Mouse (Mus musculus) adrenal gland, postnatal 0 days (tissue): ENCODE measurements around the gene Hsd11b2. TPM values are rescaled to one million over a fixed set of nuclear protein-coding genes. Genes with fewer than 3 reads are reported as not detected.

ENCODE experiments used
- polyA plus RNA-seq: library from polyadenylated mRNA; unstranded; fragments of >200 nt; fragmentation: Nextera tagmentation; extraction: Ambion mirVana; gene quantifications from 2 replicates; pipeline ENCODE4 v1.2.1, GENCODE M21; 2015

Hsd11b2 gene
- polyA plus RNA-seq, result 2.4 and 3.1 TPM in 2 replicates

DNA sequence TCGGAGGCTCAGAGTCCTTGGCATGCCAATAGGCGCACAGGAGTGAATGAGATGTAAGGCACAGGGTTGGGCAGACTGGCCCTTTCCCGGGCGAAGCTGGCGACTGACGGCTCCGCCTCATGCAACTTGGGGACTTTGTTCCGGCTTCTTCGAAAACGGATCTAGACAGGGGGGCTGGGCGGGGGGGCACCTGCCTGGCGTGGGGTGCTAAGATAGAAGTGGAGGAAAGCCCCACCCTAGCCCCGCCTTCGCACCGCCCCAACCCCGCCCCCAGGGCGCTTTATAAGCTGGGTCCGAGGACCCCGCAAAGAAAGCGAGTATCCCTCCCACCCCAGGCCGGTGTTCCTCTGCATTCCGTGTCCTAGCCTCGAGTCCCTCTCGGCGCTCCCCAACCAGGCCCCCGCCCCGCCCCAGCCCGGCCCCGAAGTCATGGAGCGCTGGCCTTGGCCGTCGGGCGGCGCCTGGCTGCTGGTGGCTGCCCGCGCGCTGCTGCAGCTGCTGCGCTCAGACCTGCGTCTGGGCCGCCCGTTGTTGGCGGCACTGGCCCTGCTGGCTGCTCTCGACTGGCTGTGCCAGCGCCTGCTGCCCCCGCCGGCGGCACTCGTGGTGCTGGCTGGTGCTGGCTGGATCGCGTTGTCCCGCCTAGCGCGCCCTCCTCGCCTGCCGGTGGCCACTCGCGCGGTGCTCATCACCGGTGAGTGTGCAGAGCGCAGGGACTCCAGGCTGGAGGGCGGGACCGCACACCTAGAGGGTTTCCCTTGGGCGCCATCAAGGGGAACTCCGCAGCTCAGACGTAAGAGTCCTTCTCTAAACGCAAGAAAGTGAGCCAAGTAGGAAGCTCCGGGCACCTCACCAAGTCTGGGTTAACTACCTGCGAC is at the start of gene Hsd11b2:
Hsd11b2 (plus strand) TSS at position 320 of the 878 bp plus-strand sequence.

DNA sequence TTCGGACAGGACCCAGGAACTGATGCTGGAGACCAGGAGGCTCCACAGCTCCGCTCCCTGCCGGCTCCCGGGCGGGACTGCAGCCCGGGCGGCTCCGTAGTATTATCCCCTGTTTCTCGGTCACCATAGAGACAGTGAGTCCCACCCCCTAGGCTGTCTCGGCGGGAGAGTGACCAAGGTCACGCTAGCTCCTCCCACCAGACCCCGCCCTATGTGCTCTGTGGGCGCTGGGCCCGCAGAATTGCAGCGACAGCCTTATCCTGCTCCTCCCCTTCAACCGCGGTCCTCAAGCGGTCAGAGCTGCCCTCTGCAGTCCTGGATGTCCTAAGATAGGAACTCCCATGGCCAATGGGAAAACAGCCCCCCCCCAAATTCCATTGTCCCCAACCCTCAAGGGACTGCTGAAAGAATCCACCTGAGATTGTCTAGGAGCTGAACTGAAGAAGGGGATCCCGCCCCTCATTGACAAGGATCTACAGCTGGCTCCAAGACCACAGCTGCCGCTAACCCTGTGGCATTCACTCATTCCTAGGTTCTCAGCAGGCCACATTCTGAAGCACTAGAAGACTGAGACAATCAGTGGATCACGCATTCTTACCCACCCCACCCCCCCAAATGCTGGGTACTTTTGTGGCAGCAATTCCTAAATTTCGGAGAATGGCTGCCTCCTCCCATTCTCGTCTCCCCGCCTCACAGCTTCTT is 47.1 kb upstream of the Hsd11b2 start, which contains the start of gene Tppp3:
Tppp3 (minus strand) TSS at position 213 of the 702 bp plus-strand sequence.

DNA sequence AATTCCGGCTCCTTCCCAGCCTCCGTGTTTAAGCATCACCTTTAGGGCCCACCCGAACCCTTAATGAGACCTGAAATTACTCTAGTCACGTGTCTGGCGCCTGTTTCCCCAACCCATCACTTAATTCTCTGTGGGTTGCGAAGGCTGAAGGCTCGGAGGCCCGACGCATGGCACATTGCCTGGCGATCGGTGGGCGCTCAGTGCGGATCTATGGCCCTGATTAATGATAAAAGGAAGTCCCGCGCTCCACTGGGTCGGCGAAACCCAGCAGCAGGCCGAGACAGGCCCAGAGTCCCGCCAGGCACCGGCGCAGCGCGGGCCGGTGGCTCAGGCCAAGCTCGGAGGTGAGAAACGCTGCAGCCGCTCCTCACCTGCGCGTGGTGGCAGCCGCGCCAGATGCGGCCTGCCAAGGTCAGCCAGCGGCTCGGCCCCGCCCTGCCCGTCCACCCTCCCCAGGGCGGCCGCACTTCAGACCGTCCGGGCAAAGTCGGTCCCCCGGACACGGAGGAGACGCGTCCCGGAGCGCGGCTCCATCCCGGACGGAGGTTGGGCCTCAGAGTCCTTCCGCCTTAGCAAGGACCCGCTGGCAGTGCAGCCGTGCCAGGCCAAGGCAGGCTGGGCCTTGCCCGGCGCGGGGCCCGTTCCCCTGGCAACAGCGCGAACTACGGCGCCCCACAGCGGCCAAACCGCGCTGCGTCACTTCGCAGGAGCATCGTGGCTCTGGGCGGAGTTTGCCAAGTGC is 21.9 kb upstream of the Hsd11b2 start, which contains the start of gene Zdhhc1:
Zdhhc1 (minus strand) TSS at position 464 of the 742 bp plus-strand sequence.

DNA sequence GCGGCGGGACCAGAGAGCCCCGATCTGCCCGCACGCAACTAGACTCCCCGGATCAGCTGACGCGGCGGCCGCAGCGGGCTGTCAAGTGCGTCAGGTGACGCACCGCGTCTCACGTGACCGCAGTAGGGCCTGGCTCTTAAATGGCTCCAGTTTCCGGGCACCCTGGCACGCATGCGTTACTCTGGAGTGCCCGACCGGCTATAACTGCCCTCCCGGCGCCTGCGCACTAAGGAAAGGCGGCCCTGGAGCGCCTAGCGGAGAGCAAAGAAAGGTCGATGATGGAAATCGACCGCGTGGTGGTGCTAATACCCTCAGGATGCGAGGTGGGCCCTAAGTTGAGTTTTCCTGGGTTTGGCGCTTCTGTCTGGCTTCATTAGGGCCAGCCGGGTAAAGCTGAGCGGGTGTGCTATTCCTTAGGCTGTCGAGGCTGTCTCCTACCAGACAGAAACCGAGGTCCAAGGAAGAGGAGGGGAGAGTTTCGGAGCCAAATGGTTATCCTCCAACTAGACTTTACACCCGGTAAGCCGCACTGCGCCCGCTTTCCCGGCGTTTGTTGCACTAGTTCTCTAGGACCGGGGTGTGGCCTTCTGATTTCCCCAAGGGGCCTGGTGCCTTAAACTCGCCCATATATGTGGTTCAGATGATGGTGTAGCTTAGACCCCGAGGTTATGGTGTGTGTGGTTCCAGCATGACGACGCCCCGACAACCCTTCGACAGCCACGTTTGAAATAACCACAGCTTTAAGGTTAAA is 47.6 kb downstream of the Hsd11b2 start, which contains the start of gene Atp6v0d1:
Atp6v0d1 (minus strand) TSS at position 96 of the 751 bp plus-strand sequence.

Other genes with a start within 250 kb of the Hsd11b2 start
- gene Hsf4, start 249.0 kb upstream of the Hsd11b2 start, polyA plus RNA-seq, result 0.16 and 0.23 TPM in 2 replicates
- gene Nol3, start 242.6 kb upstream of the Hsd11b2 start, polyA plus RNA-seq, result 1.3 and 3.5 TPM in 2 replicates
- 4.5 and 7.9 TPM in 2 replicates for gene 4931428F04Rik, start 228.9 kb upstream of the Hsd11b2 start, polyA plus RNA-seq
- 6.5 and 16.8 TPM in 2 replicates for gene Exoc3l, start 222.7 kb upstream of the Hsd11b2 start, polyA plus RNA-seq
- gene E2f4, start 221.1 kb upstream of the Hsd11b2 start, polyA plus RNA-seq, result 37.7 and 47.4 TPM in 2 replicates
- 4.0 and 8.4 TPM in 2 replicates for gene Elmo3, start 213.2 kb upstream of the Hsd11b2 start, polyA plus RNA-seq
- 5.5 and 9.6 TPM in 2 replicates for gene Lrrc29, start 192.5 kb upstream of the Hsd11b2 start, polyA plus RNA-seq
- gene Tmem208, start 192.4 kb upstream of the Hsd11b2 start, polyA plus RNA-seq, result 154 and 181 TPM in 2 replicates
- 1.1 and 1.2 TPM in 2 replicates for gene Fhod1, start 170.8 kb upstream of the Hsd11b2 start, polyA plus RNA-seq
- gene Slc9a5, start 169.9 kb upstream of the Hsd11b2 start, polyA plus RNA-seq, result 0.87 and 0.96 TPM in 2 replicates
- 0.07 and 0.09 TPM in 2 replicates for gene Plekhg4, start 145.5 kb upstream of the Hsd11b2 start, polyA plus RNA-seq
- gene Kctd19, start 105.3 kb upstream of the Hsd11b2 start, polyA plus RNA-seq, result 0.09 and 0.12 TPM in 2 replicates
- 1.5 and 2.0 TPM in 2 replicates for gene Lrrc36, start 105.2 kb upstream of the Hsd11b2 start, polyA plus RNA-seq
- 223 and 469 TPM in 2 replicates for gene Tppp3, start 47.2 kb upstream of the Hsd11b2 start, polyA plus RNA-seq
- 23.7 and 25.9 TPM in 2 replicates for gene Zdhhc1, start 21.9 kb upstream of the Hsd11b2 start, polyA plus RNA-seq
- gene Atp6v0d1, start 47.3 kb downstream of the Hsd11b2 start, polyA plus RNA-seq, result 91.9 and 92.7 TPM in 2 replicates
- 18.0 and 19.1 TPM in 2 replicates for gene Ripor1, start 86.5 kb downstream of the Hsd11b2 start, polyA plus RNA-seq
- 43.0 and 59.4 TPM in 2 replicates for gene Ctcf, start 117.8 kb downstream of the Hsd11b2 start, polyA plus RNA-seq
- 2.8 and 3.9 TPM in 2 replicates for gene Agrp, start 118.6 kb downstream of the Hsd11b2 start, polyA plus RNA-seq
- gene Carmil2, start 167.5 kb downstream of the Hsd11b2 start, polyA plus RNA-seq, result 2.6 and 5.1 TPM in 2 replicates
- gene Acd, start 182.3 kb downstream of the Hsd11b2 start, polyA plus RNA-seq, result 29.3 and 36.4 TPM in 2 replicates
- gene Pard6a, start 182.4 kb downstream of the Hsd11b2 start, polyA plus RNA-seq, result 18.6 and 19.0 TPM in 2 replicates
- 0.12 TPM in 1 of 2 replicates, not detected in the other for gene 4933405L10Rik, start 188.9 kb downstream of the Hsd11b2 start, polyA plus RNA-seq
- 7.5 and 8.4 TPM in 2 replicates for gene Enkd1, start 189.5 kb downstream of the Hsd11b2 start, polyA plus RNA-seq
- gene Gfod2, start 239.9 kb downstream of the Hsd11b2 start, polyA plus RNA-seq, result 8.5 and 9.6 TPM in 2 replicates